Mouse (Mus musculus) T-helper 2 cell (primary cell): ENCODE data around the gene Slc38a8.

Experiments used
- in situ Hi-C: fragments of 300-600 bp; cut with MboI, MseI; formaldehyde crosslinking; loops from one replicate; pipeline ENCODE4 v1.15.1; 2025; ENCODE audit warnings: high pct_unique_total_duplicates

Gene Slc38a8

GRCm38 (mm10) chr8:119501598-119501997 lies at the start of gene Slc38a8:
Gene Slc38a8 (minus strand): TSS chr8:119501698.
- in situ Hi-C loops = no loop called here

DNA sequence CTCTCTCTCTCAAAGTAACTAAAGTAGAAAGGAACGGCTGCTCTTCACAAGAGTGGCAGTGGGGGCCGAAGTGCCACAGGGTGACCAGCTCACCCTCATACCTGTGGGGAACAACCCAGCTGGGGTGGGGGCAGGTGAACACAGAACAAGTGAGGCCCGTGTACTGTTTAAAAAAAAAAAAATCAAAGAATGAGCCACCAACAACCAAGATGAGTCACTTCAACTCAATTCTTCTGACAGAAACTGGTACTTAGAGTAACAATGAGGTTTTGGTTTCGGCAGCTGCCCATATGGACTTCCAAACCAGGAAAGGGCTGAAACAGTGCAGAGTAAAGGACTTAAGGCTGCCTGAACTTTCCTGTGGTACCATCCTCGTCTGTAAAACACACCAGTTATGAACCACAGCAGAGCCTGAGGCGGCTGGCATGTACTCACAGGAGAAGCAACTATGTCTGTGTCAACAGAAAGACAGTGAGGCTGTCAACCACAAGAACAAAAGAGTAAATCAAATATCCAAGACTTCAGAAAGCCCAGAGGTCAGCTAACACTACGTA lies 47.1 kb upstream of the Slc38a8 start:
- in situ Hi-C loops = no loop called here

DNA sequence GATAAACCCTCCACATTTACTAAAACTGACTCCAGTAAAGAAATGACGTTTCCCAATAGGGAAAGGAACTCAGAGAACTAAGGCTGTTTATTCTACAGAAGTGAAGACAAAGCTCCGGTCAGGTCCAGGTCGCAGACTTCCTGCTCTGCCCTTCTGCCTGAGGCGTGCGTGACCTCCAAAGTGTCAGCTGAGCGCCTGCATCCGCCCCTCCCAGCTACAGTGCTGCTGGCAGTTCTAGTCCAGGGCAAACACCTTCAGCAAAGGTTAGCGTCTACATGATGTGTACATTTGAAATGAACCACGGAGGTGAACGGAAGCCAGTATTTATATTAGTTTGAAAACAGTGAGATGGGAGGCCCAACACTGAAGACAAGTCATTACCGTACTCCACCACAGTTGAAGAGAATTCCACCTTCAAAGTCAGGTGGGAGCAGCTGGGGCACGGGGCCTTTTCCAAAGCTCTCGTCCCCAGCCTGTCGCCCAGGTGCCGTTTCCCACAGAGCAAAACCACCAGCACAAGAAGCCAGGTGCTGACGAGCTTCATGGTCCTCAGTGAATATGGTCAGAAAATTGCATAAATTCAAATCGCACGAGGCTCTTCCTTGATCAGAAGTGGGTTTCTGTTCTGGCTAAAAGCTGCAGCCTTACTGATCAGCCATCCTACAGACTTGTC lies 45.7 kb upstream of the Slc38a8 start:
- in situ Hi-C loops = no loop called here

- in situ Hi-C loops = no loop called here
These were observed 44.3 kb upstream of the Slc38a8 start for GRCm38 (mm10) chr8:119545791-119546190.

GRCm38 (mm10) chr8:119545180-119545579 lies 43.7 kb upstream of the Slc38a8 start:
- in situ Hi-C loops = no loop called here

DNA sequence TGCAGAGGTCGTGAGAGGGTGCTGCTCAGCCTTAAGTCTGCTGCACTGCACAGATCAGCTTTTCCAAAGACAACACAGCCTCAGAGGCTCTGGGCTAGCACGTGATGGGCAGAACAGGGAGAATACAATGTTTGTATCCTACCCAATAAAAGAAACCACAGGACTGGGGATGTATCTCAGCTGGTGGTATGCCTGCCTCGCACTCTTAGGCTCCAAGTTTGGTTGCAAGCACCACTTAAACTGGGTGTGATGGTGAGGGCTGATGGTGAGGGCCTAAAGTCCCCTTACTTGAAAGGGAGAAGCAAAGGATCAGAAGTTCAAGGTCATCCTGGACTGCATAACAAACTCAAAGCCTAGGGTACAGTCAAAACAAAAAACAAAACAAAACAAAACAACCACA lies 43.1 kb upstream of the Slc38a8 start:
- in situ Hi-C loops = no loop called here

- in situ Hi-C loops = no loop called here
These were observed 30.5 kb upstream of the Slc38a8 start for GRCm38 (mm10) chr8:119531973-119532372.

GRCm38 (mm10) chr8:119531397-119531796 lies 29.9 kb upstream of the Slc38a8 start:
- in situ Hi-C loops = no loop called here

GRCm38 (mm10) chr8:119530937-119531336 lies 29.4 kb upstream of the Slc38a8 start:
- in situ Hi-C loops = no loop called here

GRCm38 (mm10) chr8:119528762-119529161 lies 27.3 kb upstream of the Slc38a8 start:
- in situ Hi-C loops = no loop called here

DNA sequence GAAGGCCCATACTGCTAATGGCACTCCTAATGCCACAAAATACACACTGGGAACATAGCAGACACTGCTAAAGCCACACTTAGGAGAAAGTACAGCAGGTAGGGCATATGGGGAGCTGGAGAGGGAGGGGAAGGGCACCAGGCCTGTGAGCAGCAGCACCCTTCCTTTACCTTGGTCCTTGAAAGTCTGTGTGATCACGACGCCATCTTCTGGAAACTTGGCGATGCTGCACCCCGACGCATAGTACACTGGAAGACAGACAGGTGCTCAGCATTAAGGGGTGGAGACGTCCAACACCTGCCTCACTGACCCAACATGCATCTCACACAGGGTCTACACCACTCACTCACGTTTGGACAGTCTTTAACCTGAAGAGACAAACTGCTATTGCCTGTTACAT lies 18.6 kb upstream of the Slc38a8 start:
- in situ Hi-C loops = no loop called here

DNA sequence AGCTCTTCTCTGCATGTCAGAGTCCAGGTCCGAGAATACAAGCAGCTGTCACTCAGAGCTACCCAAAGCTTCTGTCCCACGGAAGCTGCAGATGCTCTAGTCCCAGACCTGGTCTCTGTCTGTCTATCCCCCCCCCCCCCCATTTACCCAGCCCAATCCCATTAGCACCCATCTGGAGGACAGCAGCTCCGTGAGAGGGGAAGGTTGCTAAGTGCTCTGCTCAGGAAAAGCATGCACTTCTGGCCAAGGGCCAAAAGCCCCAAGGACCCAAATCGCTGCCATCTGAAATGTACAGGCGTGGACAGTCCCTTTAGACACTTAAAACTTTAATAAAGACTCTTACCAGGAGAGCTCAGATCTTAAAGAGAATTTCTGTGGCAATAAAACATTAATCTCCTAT lies 15.2 kb upstream of the Slc38a8 start:
- in situ Hi-C loops = no loop called here

DNA sequence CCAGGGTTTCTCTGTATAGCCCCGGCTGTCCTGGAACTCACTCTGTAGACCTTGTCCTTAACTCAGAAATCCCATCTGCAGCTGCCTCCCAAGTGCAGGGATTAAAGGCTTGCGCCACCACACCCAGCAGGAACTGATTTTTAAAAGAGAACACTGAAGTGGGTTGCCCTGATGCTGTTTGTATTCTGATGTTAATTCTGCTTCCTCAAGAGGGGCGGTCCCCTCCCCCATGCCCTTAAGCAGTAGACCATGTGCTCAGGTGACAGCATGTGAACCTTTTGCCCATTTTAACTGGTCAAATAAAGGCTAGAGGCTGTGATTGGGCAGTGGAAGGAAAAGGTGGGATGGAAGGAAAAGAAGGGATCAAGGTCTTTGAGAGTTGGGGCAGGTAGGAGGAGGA lies 14.3 kb upstream of the Slc38a8 start:
- in situ Hi-C loops = no loop called here

GRCm38 (mm10) chr8:119514940-119515339 lies 13.4 kb upstream of the Slc38a8 start:
- in situ Hi-C loops = no loop called here

DNA sequence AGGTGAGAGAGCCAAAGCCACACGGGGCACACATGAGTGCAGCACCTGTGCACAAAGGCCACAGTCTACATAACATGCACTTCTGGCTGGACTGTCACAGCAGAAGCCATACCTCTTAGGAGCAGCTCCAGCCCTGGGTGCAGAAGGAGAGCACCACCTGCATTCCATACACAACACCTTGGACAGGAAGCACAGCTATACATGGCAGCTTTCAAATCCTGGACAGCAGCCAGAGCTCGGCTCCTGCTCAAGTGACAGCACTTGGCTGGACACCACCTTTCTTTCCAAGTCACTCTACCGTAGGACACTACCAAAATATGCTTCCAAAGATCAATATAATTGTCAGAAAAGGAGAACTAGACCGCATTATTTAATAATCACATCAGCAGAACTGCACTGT lies 11.9 kb upstream of the Slc38a8 start:
- in situ Hi-C loops = no loop called here

DNA sequence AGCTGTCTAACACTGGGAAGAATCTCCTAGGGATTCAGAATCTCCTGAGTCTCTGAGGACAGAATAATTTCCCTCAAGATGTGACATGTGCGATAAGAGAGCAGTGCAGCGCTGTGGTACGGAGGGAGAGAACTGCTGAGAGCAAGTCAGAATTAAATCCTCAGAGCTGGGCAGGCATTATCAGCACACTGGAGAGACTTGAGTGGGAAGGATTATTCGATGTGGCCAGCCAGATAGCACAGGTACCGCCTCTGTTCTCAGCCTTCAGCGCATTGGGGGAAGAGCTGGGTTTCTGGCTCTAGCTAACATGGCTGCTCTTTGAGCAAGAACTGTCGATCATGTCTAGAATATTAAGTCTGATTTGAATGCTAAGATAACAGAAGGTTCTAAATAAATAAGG lies 10.2 kb upstream of the Slc38a8 start:
- in situ Hi-C loops = no loop called here

DNA sequence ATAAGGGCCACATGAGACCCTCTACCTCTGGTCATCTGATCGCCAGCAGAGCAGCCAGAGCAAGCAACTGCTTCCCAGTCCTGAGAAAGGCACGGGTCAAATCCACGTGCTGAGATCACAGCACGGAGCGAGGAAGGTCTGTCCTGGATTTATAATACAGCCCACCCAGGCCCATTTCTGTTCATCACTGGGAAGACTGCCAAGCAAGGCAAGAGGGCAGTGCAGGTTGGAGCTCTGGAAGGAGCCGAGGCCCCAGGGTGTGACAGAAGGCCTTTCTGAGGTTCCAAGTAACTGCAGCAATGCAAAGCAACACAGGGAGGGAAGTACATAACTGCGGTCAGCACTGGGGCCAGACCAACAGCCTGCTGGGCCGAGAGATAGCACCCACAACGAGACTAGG lies 9.0 kb upstream of the Slc38a8 start:
- in situ Hi-C loops = no loop called here

GRCm38 (mm10) chr8:119506106-119506505 lies 4.6 kb upstream of the Slc38a8 start:
- in situ Hi-C loops = no loop called here

DNA sequence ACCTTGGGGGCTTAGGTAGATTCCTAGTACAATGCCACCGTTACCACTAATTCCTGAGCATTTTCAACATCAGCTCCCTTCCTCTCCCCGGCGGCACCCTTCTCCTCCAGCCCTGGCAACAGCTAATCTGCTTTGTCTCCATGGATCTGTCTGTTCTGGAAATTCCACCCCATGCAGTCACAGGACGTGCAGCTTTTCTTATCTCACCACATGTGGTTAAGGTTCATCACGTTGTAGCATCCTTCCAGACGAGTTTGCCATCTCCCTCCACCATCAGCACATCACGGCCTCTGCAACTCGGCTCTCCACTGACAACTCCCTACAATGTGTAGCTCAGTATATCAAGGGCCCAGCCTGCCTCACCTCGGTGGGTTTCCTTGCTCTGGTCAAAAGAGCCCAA lies 4.0 kb upstream of the Slc38a8 start:
- in situ Hi-C loops = no loop called here

DNA sequence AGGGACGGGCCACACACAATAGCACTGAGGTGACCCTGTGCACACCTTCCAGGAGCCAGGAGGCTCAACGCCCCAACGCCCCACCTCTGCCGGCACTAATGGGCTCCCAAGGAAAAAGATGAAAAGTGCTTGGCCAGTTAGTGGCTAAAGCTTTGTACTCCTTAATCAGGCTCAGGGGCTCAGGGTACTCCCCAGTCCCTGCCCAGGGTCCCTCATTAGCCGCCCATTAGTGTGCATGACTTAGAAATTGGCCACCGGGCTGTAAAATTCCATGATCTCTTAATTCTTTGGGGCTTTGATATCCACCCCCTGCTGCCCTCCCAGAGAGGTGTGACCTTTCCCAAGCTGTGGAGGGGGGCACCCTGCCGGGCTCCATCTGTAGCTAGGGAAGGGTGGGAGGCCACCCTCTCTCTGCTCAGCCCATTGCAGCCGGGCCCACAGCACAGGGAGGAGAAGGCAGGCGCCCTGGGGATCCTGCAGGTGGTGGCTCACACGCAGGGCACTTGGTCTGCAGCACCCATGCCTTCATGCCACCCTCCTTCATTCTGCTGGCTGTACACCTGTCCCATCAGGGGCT lies 1.8 kb upstream of the Slc38a8 start:
- in situ Hi-C loops = no loop called here

- in situ Hi-C loops = no loop called here
These were observed 613 bp upstream of the Slc38a8 start for GRCm38 (mm10) chr8:119502111-119502510.

GRCm38 (mm10) chr8:119499836-119500235 lies 1.7 kb downstream of the Slc38a8 start:
- in situ Hi-C loops = no loop called here

GRCm38 (mm10) chr8:119496848-119497247 lies 4.7 kb downstream of the Slc38a8 start:
- in situ Hi-C loops = no loop called here
